Mouse (Mus musculus) myocyte (in vitro differentiated cells): ENCODE measurements at regions not wholly inside any gene's neighbourhood (a gene's known extent, or its start where the extent isn't known, plus 50 kb on each side); places are given as distances from the start of the nearest gene placed in this dataset.

Experiments
- H3K27me3 ChIP-seq: one replicate; pipeline ENCODE4 v1.6.1; 2011; ENCODE audit not compliant: control insufficient read depth, insufficient read depth, insufficient read length
- H3K36me3 ChIP-seq: one replicate; pipeline ENCODE4 v1.6.1; 2011; ENCODE audit not compliant: control insufficient read depth, insufficient read depth
- H3K4me2 ChIP-seq: one replicate; pipeline ENCODE4 v1.6.1; 2011; ENCODE audit warnings: low read depth, control low read depth
- H3K4me3 ChIP-seq: one replicate; pipeline ENCODE4 v1.5.1; 2011; ENCODE audit warnings: mild to moderate bottlenecking, control low read depth, moderate library complexity
- H3K79me2 ChIP-seq: one replicate; pipeline ENCODE4 v1.6.1; 2011; ENCODE audit not compliant: control insufficient read depth, insufficient read depth
- H3ac ChIP-seq: one replicate; pipeline ENCODE4 v1.6.1; 2011; ENCODE audit not compliant: control insufficient read depth, insufficient read length
- CEBPB ChIP-seq: IDR thresholded peaks from 2 replicates; pipeline ENCODE4 v1.6.1; 2011; ENCODE audit warnings: mild to moderate bottlenecking, moderate library complexity; ENCODE audit not compliant: poor library complexity, insufficient read depth, severe bottlenecking
- E2F4 ChIP-seq: IDR thresholded peaks from one replicate; pipeline ENCODE4 v1.6.1; 2011; ENCODE audit warnings: mild to moderate bottlenecking, control low read depth, moderate library complexity; ENCODE audit not compliant: insufficient read depth
- MAX ChIP-seq: IDR thresholded peaks from one replicate; pipeline ENCODE4 v1.6.1; 2011; ENCODE audit warnings: low read depth, mild to moderate bottlenecking, control low read depth
- MYOD1 ChIP-seq, 3 experiments: IDR thresholded peaks; one replicate each; pipeline ENCODE4 v1.6.1; 2011; ENCODE audit warnings: control low read depth in 2 of 3, low read depth in 2 of 3, mild to moderate bottlenecking in 2 of 3, moderate library complexity in 1 of 3; ENCODE audit not compliant: insufficient read length in 2 of 3, control insufficient read depth in 1 of 3
- MYOG ChIP-seq, 3 experiments: IDR thresholded peaks; one replicate each; pipeline ENCODE4 v1.6.1; 2011; ENCODE audit warnings: control low read depth in 2 of 3, low read depth in 2 of 3, mild to moderate bottlenecking in 2 of 3; ENCODE audit not compliant: insufficient read length in 2 of 3, control insufficient read depth in 1 of 3, insufficient read depth in 1 of 3
- POLR2A ChIP-seq: IDR thresholded peaks from one replicate; pipeline ENCODE4 v1.6.1; 2011; ENCODE audit warnings: low read depth, mild to moderate bottlenecking, control low read depth, moderate library complexity; ENCODE audit not compliant: insufficient read length
- POLR2AphosphoS2 ChIP-seq: IDR thresholded peaks from one replicate; pipeline ENCODE4 v1.6.1; 2011; ENCODE audit warnings: low read depth, control low read depth; ENCODE audit not compliant: insufficient read length
- REST ChIP-seq: IDR thresholded peaks from one replicate; pipeline ENCODE4 v1.6.1; 2011; ENCODE audit warnings: mild to moderate bottlenecking, control low read depth, moderate library complexity; ENCODE audit not compliant: insufficient read depth, insufficient read length
- SRF ChIP-seq: IDR thresholded peaks from one replicate; pipeline ENCODE4 v1.6.1; 2011; ENCODE audit warnings: low read depth; ENCODE audit not compliant: control insufficient read depth, insufficient read length
- TCF12 ChIP-seq: IDR thresholded peaks from one replicate; pipeline ENCODE4 v1.6.1; 2011; ENCODE audit warnings: mild to moderate bottlenecking, control low read depth; ENCODE audit not compliant: poor library complexity, insufficient read depth, severe bottlenecking
- TCF3 ChIP-seq: IDR thresholded peaks from one replicate; pipeline ENCODE4 v1.6.1; 2011; ENCODE audit warnings: low read depth, control low read depth; ENCODE audit not compliant: insufficient read length
- USF1 ChIP-seq: IDR thresholded peaks from one replicate; pipeline ENCODE4 v1.6.1; 2011; ENCODE audit warnings: low read depth, mild to moderate bottlenecking, control low read depth, moderate library complexity

DNA sequence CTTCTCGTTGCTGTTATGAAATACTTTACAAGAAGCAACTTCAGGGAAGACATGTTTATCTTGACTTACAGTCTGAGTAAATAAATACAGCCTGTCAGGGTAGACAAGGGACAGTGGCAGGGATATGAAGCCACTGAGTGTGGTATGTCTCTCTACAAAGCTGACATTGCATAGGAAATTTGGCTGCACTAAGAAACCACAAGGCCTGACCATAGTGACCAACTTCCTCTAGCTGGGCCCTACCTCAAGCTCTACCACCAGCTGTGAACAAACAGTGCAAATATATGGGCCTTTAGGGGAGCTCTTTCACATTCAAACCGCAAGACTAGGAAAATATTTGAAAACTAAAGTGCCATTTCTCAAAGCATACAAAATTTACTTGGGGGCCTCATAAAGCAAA is 475.4 kb downstream of the Gja1 start:
- no peak for TF ChIP-seq USF1
- no peak for TF ChIP-seq MYOG (IDR thresholded peaks at IDR 0.05; ENCODE audit: control insufficient read depth in 1 of 3, insufficient read depth in 1 of 3, insufficient read length in 2 of 3, low read depth in 2 of 3)
- TF ChIP-seq POLR2AphosphoS2 = no peak
- no peak for TF ChIP-seq SRF
- TF ChIP-seq MAX = no peak
- TF ChIP-seq POLR2A = no peak
- no peak for TF ChIP-seq REST
- TF ChIP-seq TCF12 = no peak
- no peak for TF ChIP-seq MYOD1 (IDR thresholded peaks at IDR 0.05; ENCODE audit: control insufficient read depth in 1 of 3, insufficient read length in 2 of 3, low read depth in 2 of 3)
- no peak for TF ChIP-seq E2F4
- no peak for TF ChIP-seq TCF3
- TF ChIP-seq CEBPB = no peak
- Histone ChIP-seq H3K36me3 (no peaks in the 10 kb centered on the region), H3K4me3 (no peak overlapping the region), H3K27me3 (no peaks in the 10 kb centered on the region), H3K4me2 (no peak overlapping the region), H3K79me2 (no peaks in the 10 kb centered on the region), H3ac (no peak overlapping the region)

GRCm38 (mm10) chr10:56856186-56856585 is 479.1 kb downstream of the Gja1 start:
- no peak overlapping the region for H3K4me3 ChIP-seq

DNA sequence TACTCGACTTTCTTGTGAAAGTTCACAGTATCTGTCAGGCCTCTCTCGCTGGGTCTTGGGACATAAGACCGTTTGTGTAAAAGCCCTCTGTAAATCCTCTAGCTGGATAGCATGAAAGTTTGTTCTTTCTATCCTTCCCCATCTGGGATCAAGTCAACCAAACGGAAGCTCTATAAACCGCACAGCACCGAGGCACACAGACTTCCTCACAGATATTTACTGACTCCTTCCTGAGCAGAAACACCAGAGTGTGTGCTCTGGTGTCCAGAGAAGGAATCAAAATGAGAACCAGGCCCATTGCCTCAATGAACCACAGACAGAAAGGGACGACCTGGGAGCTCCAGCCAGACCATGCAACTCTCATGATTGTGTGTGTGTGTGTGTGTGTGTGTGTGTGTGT is 502.6 kb downstream of the Gja1 start:
- no peaks in the 10 kb centered on the region for H3K36me3 ChIP-seq
- no peak overlapping the region for H3ac ChIP-seq
- no peak overlapping the region for H3K4me2 ChIP-seq
- H3K79me2 ChIP-seq = no peaks in the 10 kb centered on the region
- H3K4me3 ChIP-seq = no peak overlapping the region
- TF ChIP-seq E2F4 = no peak
- no peak for TF ChIP-seq MAX
- no peak for TF ChIP-seq USF1
- no peak for TF ChIP-seq TCF12
- TF ChIP-seq POLR2A = no peak
- TF ChIP-seq CEBPB = no peak
- TF ChIP-seq SRF = no peak
- no peak for TF ChIP-seq REST
- no peak for TF ChIP-seq MYOG (IDR thresholded peaks at IDR 0.05; ENCODE audit: control insufficient read depth in 1 of 3, insufficient read depth in 1 of 3, insufficient read length in 2 of 3, low read depth in 2 of 3)
- TF ChIP-seq POLR2AphosphoS2 = no peak
- no peak for TF ChIP-seq TCF3
- no peak for TF ChIP-seq MYOD1 (IDR thresholded peaks at IDR 0.05; ENCODE audit: control insufficient read depth in 1 of 3, insufficient read length in 2 of 3, low read depth in 2 of 3)
- H3K27me3 ChIP-seq = no peaks in the 10 kb centered on the region

More at GRCm38 (mm10) chr10:56856186-56856585, 479.1 kb downstream of the Gja1 start:
- H3ac ChIP-seq = no peak overlapping the region
- no peaks in the 10 kb centered on the region for H3K79me2 ChIP-seq
- no peaks in the 10 kb centered on the region for H3K27me3 ChIP-seq
- TF ChIP-seq POLR2AphosphoS2 = no peak
- no peak for TF ChIP-seq SRF
- TF ChIP-seq REST = no peak
- no peak for TF ChIP-seq USF1
- no peak for TF ChIP-seq MYOG (IDR thresholded peaks at IDR 0.05; ENCODE audit: control insufficient read depth in 1 of 3, insufficient read depth in 1 of 3, insufficient read length in 2 of 3, low read depth in 2 of 3)
- no peak for TF ChIP-seq CEBPB
- TF ChIP-seq MAX = no peak
- no peak for TF ChIP-seq TCF12
- TF ChIP-seq E2F4 = no peak
- TF ChIP-seq POLR2A = no peak
- TF ChIP-seq MYOD1 (IDR thresholded peaks at IDR 0.05; ENCODE audit: control insufficient read depth in 1 of 3, insufficient read length in 2 of 3, low read depth in 2 of 3) = no peak
- TF ChIP-seq TCF3 = no peak
- H3K4me2 ChIP-seq = no peak overlapping the region
- H3K36me3 ChIP-seq = no peaks in the 10 kb centered on the region

GRCm38 (mm10) chr10:56880154-56880591 is 503.0 kb downstream of the Gja1 start:
- H3K36me3 ChIP-seq = no peaks in the 10 kb centered on the region
- H3ac ChIP-seq = no peak overlapping the region

More at GRCm38 (mm10) chr10:56880154-56880591, 503.0 kb downstream of the Gja1 start:
- TF ChIP-seq E2F4 = no peak
- TF ChIP-seq POLR2A = no peak
- Histone ChIP-seq H3K27me3 (no peaks in the 10 kb centered on the region), H3K79me2 (no peaks in the 10 kb centered on the region), H3K4me3 (no peak overlapping the region), H3K4me2 (no peak overlapping the region)
